Comparison of ENCODE assay signal across 28 mouse cellular contexts in genomic region chr2:153308586-153308985, GRCm38 (mm10). TPM values are rescaled to one million over a fixed set of nuclear protein-coding genes. Genes with fewer than 3 reads are reported as not detected.
DNase-seq lines count a peak whose midpoint lies in the region; ATAC-seq and TF ChIP-seq lines count a peak whose summit lies in the region.
"Had no signal": no experiment of that assay in that cellular context is flagged by ENCODE, and none has a peak within 500 bp of the region (broad histone marks: within the 10 kb centered on the region; RNA-seq: fewer than 3 reads in every experiment).

No protein-coding gene starts in this region.

- no peak for TF ChIP-seq CTCF in forebrain, postnatal 0 days (IDR thresholded peaks at IDR 0.05; ENCODE audit: low read depth)
- TF ChIP-seq CTCF in testis, adult 2 months (IDR thresholded peaks at IDR 0.05; ENCODE audit: control insufficient read depth, insufficient read depth, insufficient replicate concordance, low read depth, low read length): no peak

- no peaks in the 10 kb centered on the region for H3K36me3 ChIP-seq in forebrain, embryonic 11.5 days (ENCODE audit: control insufficient read depth, insufficient read depth, low read length)
- H3K36me3 ChIP-seq in forebrain, postnatal 0 days (ENCODE audit: insufficient read depth): no peaks in the 10 kb centered on the region
- H3K36me3 ChIP-seq in testis, adult 2 months (ENCODE audit: control insufficient read depth, insufficient read depth, low read length): no peaks in the 10 kb centered on the region
- H3K36me3 ChIP-seq: liver, embryonic 12.5 days had no signal

- no peak for ATAC-seq in forebrain, embryonic 11.5 days (replicated peaks; ENCODE audit: low FRiP score)
- ATAC-seq in forebrain, postnatal 0 days: no peak
- ATAC-seq: forebrain, embryonic 16.5 days; liver, embryonic 12.5 days; liver, postnatal 0 days; Patski had no signal

- no peaks in the 10 kb centered on the region for H3K4me1 ChIP-seq in forebrain, embryonic 11.5 days (replicated peaks; ENCODE audit: control insufficient read depth, insufficient read depth, low read length)
- no peaks in the 10 kb centered on the region for H3K4me1 ChIP-seq in forebrain, postnatal 0 days (ENCODE audit: insufficient read depth)
- peaks cover 5% of the 10 kb centered on the region; the same call in 1 of the 2 replicates for H3K4me1 ChIP-seq in testis, adult 2 months (ENCODE audit: control insufficient read depth, insufficient read depth, low read length)
- H3K4me1 ChIP-seq: embryonic facial prominence, embryonic 13.5 days; forebrain, embryonic 10.5 days; hindbrain, embryonic 10.5 days had no signal

- H3K9me3 ChIP-seq in forebrain, embryonic 11.5 days (ENCODE audit: control insufficient read depth, low read length): no peaks in the 10 kb centered on the region
- H3K9me3 ChIP-seq in forebrain, postnatal 0 days (ENCODE audit: low read length): no peaks in the 10 kb centered on the region
- H3K9me3 ChIP-seq: embryonic facial prominence, embryonic 13.5 days; forebrain, embryonic 10.5 days; hindbrain, embryonic 10.5 days; liver, embryonic 12.5 days; megakaryocyte, embryonic 14.5 days; midbrain, embryonic 12.5 days; neural tube, embryonic 13.5 days had no signal

- TF ChIP-seq POLR2A in testis, adult 2 months (IDR thresholded peaks at IDR 0.05; ENCODE audit: control insufficient read depth, low read depth, low read length): no peak

- H3K9ac ChIP-seq in forebrain, embryonic 11.5 days (ENCODE audit: low read length): no peak overlapping the region
- no peak overlapping the region for H3K9ac ChIP-seq in forebrain, postnatal 0 days
- H3K9ac ChIP-seq: embryonic facial prominence, embryonic 13.5 days; liver, embryonic 12.5 days; liver, postnatal 0 days; midbrain, embryonic 12.5 days; neural tube, embryonic 13.5 days had no signal

- no peak overlapping the region for H3K4me2 ChIP-seq in forebrain, embryonic 11.5 days (ENCODE audit: low read depth, low read length, severe bottlenecking)
- no peak overlapping the region for H3K4me2 ChIP-seq in forebrain, postnatal 0 days (ENCODE audit: low read depth)
- H3K4me2 ChIP-seq: embryonic facial prominence, embryonic 13.5 days; liver, embryonic 12.5 days; midbrain, embryonic 12.5 days; neural tube, embryonic 13.5 days had no signal

- H3K4me3 ChIP-seq in forebrain, embryonic 11.5 days (ENCODE audit: low read depth, low read length): no peak overlapping the region
- no peak overlapping the region for H3K4me3 ChIP-seq in forebrain, postnatal 0 days (ENCODE audit: low read depth, low read length)
- peak overlapping the region; percentile 75 for H3K4me3 ChIP-seq in testis, adult 2 months (ENCODE audit: control insufficient read depth, low read depth, low read length)
- H3K4me3 ChIP-seq: embryonic facial prominence, embryonic 13.5 days; forebrain, embryonic 10.5 days; hindbrain, embryonic 10.5 days; liver, embryonic 12.5 days; megakaryocyte, embryonic 14.5 days; midbrain, embryonic 12.5 days; myocyte; neural tube, embryonic 13.5 days had no signal

- 89% methylated on average over 7 of the region's 7 CpGs for WGBS in forebrain, embryonic 11.5 days
- WGBS in forebrain, postnatal 0 days: 89% methylated on average over 7 of the region's 7 CpGs

- DNase-seq in cerebellum, adult 11-12 months: peak; percentile 37
- DNase-seq in cerebellum, postnatal 4 days (ENCODE audit: low spot score in 2 of 2): no peak
- DNase-seq in forebrain, embryonic 11.5 days (ENCODE audit: low spot score): peak; percentile 29
- no peak for DNase-seq in forebrain, postnatal 0 days
- no peak for DNase-seq in testis, postnatal 10 days (ENCODE audit: low spot score)
- peak; percentile 53 to 55 for DNase-seq in cerebellum, postnatal 25 days
- no peak for DNase-seq in frontal cortex, adult 2 months (ENCODE audit: extremely low spot score in 1 of 2, low spot score in 1 of 2)
- DNase-seq: gastrocnemius, postnatal 10 days; heart, postnatal 14 days; kidney, adult 11 months; kidney, postnatal 14 days; left cerebral cortex, postnatal 4 days; liver, postnatal 0 days; lung, postnatal 36 days; right cerebral cortex, postnatal 4 days had no signal

- H3K27me3 ChIP-seq in forebrain, embryonic 11.5 days (ENCODE audit: control insufficient read depth, insufficient read depth, low read length): no peaks in the 10 kb centered on the region
- H3K27me3 ChIP-seq in forebrain, postnatal 0 days (ENCODE audit: insufficient read depth, low read length): no peaks in the 10 kb centered on the region
- no peaks in the 10 kb centered on the region for H3K27me3 ChIP-seq in testis, adult 2 months (ENCODE audit: control insufficient read depth, insufficient read depth, low read length)
- H3K27me3 ChIP-seq: embryonic facial prominence, embryonic 13.5 days; liver, embryonic 12.5 days; megakaryocyte, embryonic 14.5 days; midbrain, embryonic 12.5 days; neural tube, embryonic 13.5 days; Patski had no signal

- no peak overlapping the region for H3K27ac ChIP-seq in forebrain, embryonic 11.5 days (ENCODE audit: low read depth, low read length)
- no peak overlapping the region for H3K27ac ChIP-seq in forebrain, postnatal 0 days (ENCODE audit: low read depth, low read length)
- peak overlapping the region; percentile 64 for H3K27ac ChIP-seq in testis, adult 2 months (ENCODE audit: control insufficient read depth, insufficient read depth, low read depth, low read length)
- H3K27ac ChIP-seq: embryonic facial prominence, embryonic 13.5 days; forebrain, embryonic 10.5 days; hindbrain, embryonic 10.5 days; hindbrain, postnatal 0 days; midbrain, embryonic 12.5 days; neural tube, embryonic 13.5 days; stomach, postnatal 0 days had no signal

RNA-seq across cellular contexts. Expression of gene Kif3b, which starts 17.4 kb away (rescaled TPM):
- polyA plus RNA-seq in forebrain, embryonic 11.5 days (2014; fragmentation: Nextera tagmentation; extraction: Ambion mirVana): 7.1 and 7.4 TPM in 2 replicates
- 56.6 and 62.5 TPM in 2 replicates for total RNA-seq in forebrain, postnatal 0 days (2014; rRNA removed)
- polyA plus RNA-seq in forebrain, postnatal 0 days (2015; fragmentation: Nextera tagmentation; extraction: Ambion mirVana): 17.4 and 20.6 TPM in 2 replicates
- 54.0 and 54.7 TPM in 2 replicates for polyA plus RNA-seq in testis, adult 2 months (2012; rRNA removed)
- 32.5 and 34.7 TPM in 2 replicates for polyA plus RNA-seq in frontal cortex, adult 2 months (2012; rRNA removed)

RNA-seq across cellular contexts. Expression of gene Asxl1, which starts 37.0 kb away (rescaled TPM):
- 25.4 TPM in 2 replicates for polyA plus RNA-seq in forebrain, embryonic 11.5 days (2014; fragmentation: Nextera tagmentation; extraction: Ambion mirVana)
- 26.2 and 32.6 TPM in 2 replicates for total RNA-seq in forebrain, postnatal 0 days (2014; rRNA removed)
- 8.4 and 12.3 TPM in 2 replicates for polyA plus RNA-seq in forebrain, postnatal 0 days (2015; fragmentation: Nextera tagmentation; extraction: Ambion mirVana)
- 27.6 and 28.7 TPM in 2 replicates for polyA plus RNA-seq in testis, adult 2 months (2012; rRNA removed)
- polyA plus RNA-seq in frontal cortex, adult 2 months (2012; rRNA removed): 21.4 and 23.1 TPM in 2 replicates

Comparison
In these comparisons a context has a peak if more than half of its experiments do, and no peak if none do; other contexts are left out.
1. DNase-seq: peak in cerebellum, adult 11-12 months (single experiment), forebrain, embryonic 11.5 days (single experiment) and cerebellum, postnatal 25 days (2 of 2); none in cerebellum, postnatal 4 days (0 of 2), forebrain, postnatal 0 days (single experiment), testis, postnatal 10 days (single experiment) and frontal cortex, adult 2 months (0 of 2).